Mouse (Mus musculus): ENCODE measurements around the gene Agrn.
"Not testable (repeated sequence)": the region's sequence is repeated elsewhere in the genome, so short reads cannot be mapped to it uniquely, and the experiment has no call there.

Agrn gene

DNA sequence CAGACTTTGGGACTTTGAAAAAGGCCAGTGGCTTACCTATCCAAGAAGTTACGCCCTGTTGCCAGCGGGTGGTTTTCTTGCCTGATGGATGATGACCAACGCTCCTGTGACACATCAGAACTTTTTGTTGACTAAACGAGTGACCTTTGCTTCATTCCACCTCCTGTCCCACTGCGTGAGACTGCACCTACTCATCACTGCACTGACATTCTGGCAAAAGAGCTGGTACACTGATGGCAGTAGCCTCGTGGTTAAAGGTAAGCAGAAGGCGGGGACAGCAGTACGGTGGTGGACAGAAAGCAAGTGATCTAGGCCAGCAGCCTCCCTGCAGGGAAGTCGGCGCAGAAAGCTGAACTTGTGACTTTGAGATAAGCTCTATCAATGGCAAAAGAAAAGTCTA lies 46.4 kb downstream of the Agrn start:
- not testable (repeated sequence) for DNase-seq (ENCODE audit: low spot score)

DNA sequence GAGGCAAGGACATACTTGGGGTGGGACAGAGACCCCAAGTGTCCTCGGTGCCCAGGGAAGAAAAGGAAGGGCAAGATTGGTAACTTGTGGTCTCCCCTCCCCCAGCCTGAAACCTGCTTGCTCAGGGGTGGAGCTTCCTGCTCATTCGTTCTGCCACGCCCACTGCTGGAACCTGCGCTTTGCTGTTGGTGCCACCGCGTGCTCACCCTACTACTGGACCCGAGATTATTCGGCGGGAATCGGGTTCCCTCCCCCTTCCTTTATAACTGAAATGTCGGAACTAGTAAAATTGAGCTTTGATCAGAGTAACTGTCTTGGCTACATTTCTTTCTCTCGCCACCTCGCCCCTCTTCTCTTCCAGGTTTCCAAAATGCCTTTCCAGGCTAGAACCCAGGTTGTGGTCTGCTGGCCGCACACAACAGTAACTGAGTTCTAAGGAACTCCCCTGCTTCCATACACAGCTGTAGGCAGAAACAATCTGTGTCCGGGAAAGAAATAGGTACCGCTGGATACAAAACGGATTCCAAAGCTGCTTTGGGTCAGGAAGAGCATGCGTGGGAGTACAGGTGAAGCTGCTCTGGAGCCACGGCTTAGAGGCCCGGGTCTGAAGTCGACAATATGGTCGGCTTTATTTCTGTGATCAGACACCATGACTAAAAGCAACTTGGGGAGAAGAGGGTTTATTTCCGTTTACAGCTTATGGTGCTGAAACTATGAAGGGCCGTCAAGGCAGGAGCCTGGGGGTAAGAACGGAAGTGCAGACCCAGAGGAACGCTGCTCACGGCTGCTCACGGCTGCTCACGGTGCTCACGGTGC lies 60.8 kb downstream of the Agrn start:
- DNase-seq (ENCODE audit: low spot score): no peak

GRCm38 (mm10) chr4:156135801-156136200 lies 61.5 kb downstream of the Agrn start:
- no peak for DNase-seq (ENCODE audit: low spot score)

DNA sequence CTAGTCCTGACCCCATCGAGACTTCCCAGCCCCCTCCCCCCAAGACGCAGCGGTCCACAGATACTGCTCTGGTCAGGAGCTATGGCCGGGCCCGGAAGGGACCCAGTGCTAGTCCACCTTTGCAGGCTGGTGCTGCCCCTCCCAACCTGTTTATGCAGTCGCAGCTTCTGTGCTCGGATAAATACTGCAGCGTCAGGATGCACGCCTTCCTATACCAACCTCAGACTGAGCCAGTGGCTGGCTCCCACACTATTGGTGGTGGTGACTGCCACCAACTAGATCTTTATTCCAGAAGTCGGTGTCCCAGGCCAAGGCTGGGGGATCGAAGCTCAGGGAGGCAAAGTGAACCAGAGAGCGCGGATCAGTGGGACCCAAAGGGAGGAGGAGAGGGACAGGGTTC lies 62.2 kb downstream of the Agrn start:
- DNase-seq (ENCODE audit: low spot score): no peak

DNA sequence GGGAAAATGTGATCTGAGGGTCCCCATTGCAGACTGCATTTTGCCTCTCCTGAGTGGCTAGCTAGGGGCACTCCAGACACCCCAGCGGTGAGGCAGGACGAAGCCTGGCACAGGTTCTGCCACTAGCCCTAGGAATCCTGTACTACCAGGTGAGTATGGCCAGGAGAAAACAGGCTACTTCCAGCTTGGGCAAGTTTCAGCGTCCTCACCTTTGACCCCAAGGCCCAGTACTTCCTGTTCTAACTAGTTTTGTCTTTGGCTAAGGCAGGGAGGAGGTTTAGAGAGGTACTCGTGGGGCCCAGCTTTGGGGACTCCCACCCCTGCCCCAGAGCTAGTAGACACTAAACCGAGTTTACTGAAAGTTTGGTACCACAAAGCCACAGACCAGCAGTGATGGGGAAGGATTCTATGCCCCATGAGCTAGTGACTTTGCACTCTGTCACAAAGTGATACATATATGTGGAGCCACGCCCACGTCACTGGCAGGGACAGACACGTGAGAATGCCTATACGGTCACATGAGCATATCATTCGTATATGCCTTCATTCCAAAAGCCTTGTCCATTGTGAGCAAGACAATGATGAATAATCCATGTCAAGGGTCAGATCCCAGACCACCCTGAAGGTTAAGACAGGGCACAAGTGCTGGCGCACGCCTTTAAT lies 63.2 kb downstream of the Agrn start:
- DNase-seq (ENCODE audit: low spot score): no peak

DNA sequence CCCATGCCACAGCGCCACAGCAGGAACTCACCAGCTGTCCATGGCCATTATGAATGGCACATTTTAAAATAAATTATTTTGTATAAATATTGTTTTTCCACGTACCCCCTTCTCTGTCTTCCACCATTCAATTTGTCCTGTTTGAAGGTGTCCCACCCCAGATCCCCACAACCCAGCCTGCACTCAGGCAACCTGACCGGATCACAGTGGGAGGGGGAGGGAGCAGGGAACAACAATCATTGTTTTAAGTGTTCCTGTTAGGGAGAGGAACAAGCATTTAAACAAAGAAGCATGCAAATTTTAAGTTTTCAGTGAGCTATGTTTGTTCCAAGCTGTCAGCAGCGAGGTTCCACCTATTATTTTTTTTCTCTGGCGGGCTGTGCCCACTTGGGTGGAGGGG lies 64.0 kb downstream of the Agrn start:
- DNase-seq (ENCODE audit: low spot score): no peak

DNA sequence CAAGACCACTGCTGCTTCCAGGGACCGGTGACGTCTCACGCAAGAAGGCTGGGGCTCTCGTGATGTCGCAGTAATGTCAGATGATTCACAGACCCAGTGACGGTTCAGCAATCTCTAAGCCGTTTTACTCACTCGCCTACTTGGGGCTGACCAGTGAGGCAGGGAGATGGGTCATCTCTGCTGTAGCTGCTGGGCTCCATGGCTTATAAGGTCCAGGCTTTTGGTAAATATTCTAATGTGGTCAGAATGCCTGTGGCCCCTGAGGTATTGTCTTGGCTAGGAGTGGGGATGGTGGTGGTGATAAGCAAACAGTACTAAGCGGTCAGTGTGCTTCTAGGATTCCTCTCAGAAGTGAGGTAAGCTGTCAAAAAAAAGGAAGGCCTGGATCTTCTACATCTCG lies 66.3 kb downstream of the Agrn start:
- DNase-seq (ENCODE audit: low spot score): no peak

GRCm38 (mm10) chr4:156130436-156130835 lies 66.9 kb downstream of the Agrn start, which contains the start of gene Rnf223:
Gene Rnf223 (plus strand): TSS chr4:156130513.
- DNase-seq (ENCODE audit: low spot score): no peak

DNA sequence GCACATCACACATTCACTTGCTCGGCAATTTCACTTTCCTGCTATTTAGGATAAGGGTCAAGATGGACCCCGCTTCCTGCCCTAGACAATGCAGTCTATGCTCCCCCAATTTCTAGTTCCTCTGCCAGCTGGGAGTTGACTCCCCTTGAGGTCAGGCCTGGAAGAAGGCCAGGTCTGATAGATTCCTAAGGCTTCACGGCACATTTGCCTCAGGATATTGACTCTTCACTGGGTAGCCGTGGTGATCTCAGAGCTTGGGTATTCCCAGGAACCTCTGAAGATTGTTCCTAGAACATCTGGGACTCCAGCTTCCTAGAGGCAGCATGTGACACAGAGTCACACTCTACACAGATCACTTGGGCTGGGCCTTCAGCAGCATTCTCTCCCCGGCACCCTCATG lies 68.5 kb downstream of the Agrn start:
- no peak for DNase-seq (ENCODE audit: low spot score)

- no peak for DNase-seq (ENCODE audit: low spot score)
Observed at GRCm38 (mm10) chr4:156126841-156127240, 70.4 kb downstream of the Agrn start.

DNA sequence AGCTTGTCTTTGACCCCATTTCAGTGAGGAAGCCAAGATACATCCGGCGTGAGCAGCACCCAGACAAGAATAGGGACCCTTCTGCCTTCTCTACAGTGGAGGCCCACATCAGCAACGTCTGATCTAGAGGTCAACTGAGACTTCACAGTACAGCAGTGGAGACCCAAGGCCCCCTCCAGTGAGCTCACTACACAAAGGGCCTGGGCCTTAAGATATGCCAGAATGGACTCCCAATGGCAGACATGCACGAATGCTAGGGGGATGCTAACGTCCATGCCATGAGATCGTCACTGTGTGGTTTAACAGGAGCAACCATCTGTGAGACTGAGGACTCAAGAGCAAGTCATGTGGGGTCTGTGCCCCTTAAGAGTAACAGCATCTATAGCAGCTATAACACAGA lies 71.9 kb downstream of the Agrn start:
- DNase-seq (ENCODE audit: low spot score): no peak

DNA sequence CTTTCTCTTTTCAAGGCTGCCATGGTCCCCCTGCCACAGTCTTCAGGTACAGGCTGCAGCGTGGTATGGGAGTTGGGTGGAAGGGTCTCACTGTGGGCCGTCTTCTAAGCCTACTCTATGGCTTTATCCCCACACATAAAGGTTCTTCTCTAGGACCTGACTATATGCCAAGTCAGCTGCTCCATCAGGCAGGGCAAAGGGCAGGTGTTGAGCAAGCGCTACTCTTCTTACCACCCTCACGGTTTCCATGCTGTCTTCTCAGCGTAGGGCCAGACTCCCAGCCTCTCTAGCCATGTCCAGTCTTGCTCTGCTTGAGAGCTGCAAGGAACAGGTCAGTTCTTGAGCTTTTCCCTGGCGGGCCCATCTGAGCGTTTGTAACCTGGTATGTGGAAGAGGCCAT lies 73.2 kb downstream of the Agrn start:
- no peak for DNase-seq (ENCODE audit: low spot score)
